Mouse (Mus musculus): Measurements from ENCODE around the gene Asb18.

The Asb18 gene

GRCm38 (mm10) chr1:89933028-89933427 is 81.4 kb downstream of the Asb18 start:
- DNase-seq (ENCODE audit: low spot score in 2 of 2) = no peak

GRCm38 (mm10) chr1:89932616-89933015 is 81.8 kb downstream of the Asb18 start:
- no peak for DNase-seq (ENCODE audit: low spot score in 2 of 2)

- no peak for DNase-seq (ENCODE audit: low spot score in 2 of 2)
Measured at GRCm38 (mm10) chr1:89932021-89932423, 82.4 kb downstream of the Asb18 start.

- peak in 1 of 2 experiments; percentile 17 for DNase-seq (ENCODE audit: low spot score in 2 of 2)
Measured at GRCm38 (mm10) chr1:89931120-89931519, 83.3 kb downstream of the Asb18 start, which contains the start of gene Gbx2. Gene Gbx2, minus strand, starts transcription at chr1:89931179.

GRCm38 (mm10) chr1:89930551-89930950 is 83.9 kb downstream of the Asb18 start:
- DNase-seq (ENCODE audit: low spot score in 2 of 2) = no peak

- DNase-seq (ENCODE audit: low spot score in 2 of 2) = no peak
Measured at GRCm38 (mm10) chr1:89929721-89930505, 84.6 kb downstream of the Asb18 start.

- DNase-seq (ENCODE audit: low spot score in 2 of 2) = no peak
Measured at GRCm38 (mm10) chr1:89929181-89929580, 85.3 kb downstream of the Asb18 start.

- no peak for DNase-seq (ENCODE audit: low spot score in 2 of 2)
Measured at GRCm38 (mm10) chr1:89928676-89929075, 85.8 kb downstream of the Asb18 start.

- DNase-seq (ENCODE audit: low spot score in 2 of 2) = no peak
Measured at GRCm38 (mm10) chr1:89927061-89927661, 87.3 kb downstream of the Asb18 start.

GRCm38 (mm10) chr1:89926583-89927060 is 87.8 kb downstream of the Asb18 start:
- no peak for DNase-seq (ENCODE audit: low spot score in 2 of 2)

GRCm38 (mm10) chr1:89925501-89926190 is 88.8 kb downstream of the Asb18 start:
- no peak for DNase-seq (ENCODE audit: low spot score in 2 of 2)

GRCm38 (mm10) chr1:89923642-89924020 is 90.8 kb downstream of the Asb18 start:
- DNase-seq (ENCODE audit: low spot score in 2 of 2) = no peak

GRCm38 (mm10) chr1:89922883-89923641 is 91.4 kb downstream of the Asb18 start:
- DNase-seq (ENCODE audit: low spot score in 2 of 2) = no peak

- no peak for DNase-seq (ENCODE audit: low spot score in 2 of 2)
Measured at GRCm38 (mm10) chr1:89922282-89922681, 92.2 kb downstream of the Asb18 start.

- no peak for DNase-seq (ENCODE audit: low spot score in 2 of 2)
Measured at GRCm38 (mm10) chr1:89921806-89922205, 92.7 kb downstream of the Asb18 start.

GRCm38 (mm10) chr1:89919206-89919605 is 95.3 kb downstream of the Asb18 start:
- no peak for DNase-seq (ENCODE audit: low spot score in 2 of 2)

GRCm38 (mm10) chr1:89918111-89918510 is 96.4 kb downstream of the Asb18 start:
- no peak for DNase-seq (ENCODE audit: low spot score in 2 of 2)

- DNase-seq (ENCODE audit: low spot score in 2 of 2) = no peak
Measured at GRCm38 (mm10) chr1:89913611-89914010, 100.9 kb downstream of the Asb18 start.

GRCm38 (mm10) chr1:89912392-89912791 is 102.1 kb downstream of the Asb18 start:
- no peak for DNase-seq (ENCODE audit: low spot score in 2 of 2)

GRCm38 (mm10) chr1:89909796-89910195 is 104.7 kb downstream of the Asb18 start:
- DNase-seq (ENCODE audit: low spot score in 2 of 2) = no peak

GRCm38 (mm10) chr1:89902641-89903040 is 111.8 kb downstream of the Asb18 start:
- no peak for DNase-seq (ENCODE audit: low spot score in 2 of 2)

GRCm38 (mm10) chr1:89902236-89902635 is 112.2 kb downstream of the Asb18 start:
- no peak for DNase-seq (ENCODE audit: low spot score in 2 of 2)

Data from heart, adult 9 months (tissue).